Mouse (Mus musculus) erythroblast, embryonic 14.5 days (primary cell): ENCODE measurements at regions not wholly inside any gene's neighbourhood (a gene's known extent, or its start where the extent isn't known, plus 50 kb on each side); places are given as distances from the start of the nearest gene placed in this dataset.

Experiments used
- GATA1 ChIP-seq: IDR thresholded peaks from 2 replicates; pipeline ENCODE4 v1.6.1; 2012; ENCODE audit warnings: low read length, inconsistent platforms, mixed read lengths
- TAL1 ChIP-seq: IDR thresholded peaks from 3 replicates; pipeline ENCODE4 v1.6.1; 2012; ENCODE audit warnings: low read length, inconsistent platforms, mixed read lengths

DNA sequence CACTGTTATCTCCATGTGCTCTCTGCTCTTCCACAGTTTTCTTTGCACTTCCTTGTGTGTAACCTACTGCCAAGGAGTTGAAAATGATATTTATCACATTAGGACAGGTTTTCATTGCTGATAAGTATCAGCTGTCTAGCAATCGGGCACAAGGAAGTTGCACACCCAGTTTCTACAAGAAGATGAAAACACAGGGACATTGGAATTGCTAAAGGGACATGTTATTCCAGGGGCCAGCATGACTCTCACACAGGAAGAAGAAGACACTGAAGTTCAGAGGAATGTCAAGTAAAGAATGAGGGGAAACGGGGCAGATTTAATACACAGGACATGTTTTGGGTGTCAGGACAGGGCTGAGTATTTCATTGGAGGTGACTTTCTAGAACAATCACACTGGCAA lies 214.8 kb upstream of the Rbms1 start:
- TF ChIP-seq GATA1 (no peak), TAL1 (no peak)
